Mouse (Mus musculus): ENCODE results near the gene Asf1a. TPM values are rescaled to one million over a fixed set of nuclear protein-coding genes. Genes with fewer than 3 reads are reported as not detected.
"Not testable (repeated sequence)": the region's sequence is repeated elsewhere in the genome, so short reads cannot be mapped to it uniquely, and the experiment has no call there.

The Asf1a gene
- polyA plus RNA-seq, 1 experiment from 2014 or later, result 73.4 TPM

DNA sequence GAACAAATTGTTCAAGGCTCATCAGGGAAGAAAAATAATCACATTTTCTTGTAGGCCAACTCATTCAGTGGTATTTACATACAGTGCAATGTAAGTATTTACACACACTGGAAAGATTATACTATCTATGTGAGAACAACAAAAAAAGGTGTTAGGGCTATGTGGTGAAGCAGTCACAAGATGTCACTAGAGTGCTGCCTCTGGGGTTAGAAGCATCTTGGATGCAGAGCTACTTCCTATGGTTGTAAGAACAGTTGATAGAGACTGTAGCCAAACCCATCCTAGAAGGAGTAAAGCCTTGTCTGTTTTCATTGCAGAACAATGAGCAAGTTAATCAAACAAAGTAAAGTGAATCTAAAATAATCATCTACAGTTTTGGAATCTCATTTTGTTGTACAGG is 45.0 kb downstream of the Asf1a start:
- Histone ChIP-seq H3K27ac (replicated peaks in 1 of 2; ENCODE audit: control insufficient read depth in 1 of 2, insufficient read depth in 1 of 2, low read depth in 2 of 2, low read length in 2 of 2) (no peak overlapping the region), H3K4me2 (ENCODE audit: low read length) (no peak overlapping the region), H3K4me1 (ENCODE audit: control insufficient read depth in 2 of 2, insufficient read depth in 2 of 2, low read length in 2 of 2) (no peaks in the 10 kb centered on the region), H3K36me3 (ENCODE audit: control insufficient read depth, insufficient read depth, low read length) (no peaks in the 10 kb centered on the region), H3K9ac (ENCODE audit: low read length) (no peak overlapping the region), H3K9me3 (ENCODE audit: control insufficient read depth, low read length) (no peaks in the 10 kb centered on the region), H3K4me3 (ENCODE audit: control insufficient read depth in 1 of 2, insufficient read depth in 1 of 2, low read depth in 1 of 2, low read length in 2 of 2) (no peak overlapping the region), H3K27me3 (ENCODE audit: control insufficient read depth, insufficient read depth, low read length) (no peaks in the 10 kb centered on the region)
- no peak for ATAC-seq (ENCODE audit: insufficient number of reproducible peaks, insufficient read depth, low FRiP score, low read depth)

DNA sequence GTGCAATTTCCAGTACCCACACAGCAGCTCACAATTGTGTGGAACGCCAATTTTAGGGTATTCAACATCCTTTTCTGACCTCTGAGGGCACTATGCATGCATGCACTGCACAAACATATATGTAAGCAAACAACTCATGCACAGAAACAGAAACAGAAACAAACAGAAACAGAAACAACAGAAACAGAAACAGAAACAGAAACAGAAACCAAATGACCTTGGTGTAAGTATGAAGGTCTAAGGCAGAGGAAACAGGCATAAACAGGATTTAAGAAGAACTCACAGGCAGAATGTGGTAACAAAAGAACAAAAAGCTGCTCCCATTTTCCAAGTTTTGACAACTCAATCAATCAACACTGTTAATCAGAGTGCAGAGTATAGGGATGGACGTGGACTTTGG is 54.1 kb downstream of the Asf1a start:
- 72% methylated on average over 2 of the region's 2 CpGs for WGBS
- H3K4me1 ChIP-seq (ENCODE audit: control insufficient read depth in 2 of 2, insufficient read depth in 2 of 2, low read length in 2 of 2), result no peaks in the 10 kb centered on the region
- no peaks in the 10 kb centered on the region; the same call in 1 of the 2 replicates for H3K36me3 ChIP-seq (ENCODE audit: control insufficient read depth, insufficient read depth, low read length)
- no peak overlapping the region for H3K27ac ChIP-seq (replicated peaks in 1 of 2; ENCODE audit: control insufficient read depth in 1 of 2, insufficient read depth in 1 of 2, low read depth in 2 of 2, low read length in 2 of 2)
- no peaks in the 10 kb centered on the region for H3K27me3 ChIP-seq (ENCODE audit: control insufficient read depth, insufficient read depth, low read length)
- no peak overlapping the region for H3K4me2 ChIP-seq (ENCODE audit: low read length)
- H3K9ac ChIP-seq (ENCODE audit: low read length), result no peak overlapping the region
- H3K9me3 ChIP-seq (ENCODE audit: control insufficient read depth, low read length), result no peaks in the 10 kb centered on the region
- no peak overlapping the region for H3K4me3 ChIP-seq (ENCODE audit: control insufficient read depth in 1 of 2, insufficient read depth in 1 of 2, low read depth in 1 of 2, low read length in 2 of 2)
- no peak for ATAC-seq (ENCODE audit: insufficient number of reproducible peaks, insufficient read depth, low FRiP score, low read depth)

DNA sequence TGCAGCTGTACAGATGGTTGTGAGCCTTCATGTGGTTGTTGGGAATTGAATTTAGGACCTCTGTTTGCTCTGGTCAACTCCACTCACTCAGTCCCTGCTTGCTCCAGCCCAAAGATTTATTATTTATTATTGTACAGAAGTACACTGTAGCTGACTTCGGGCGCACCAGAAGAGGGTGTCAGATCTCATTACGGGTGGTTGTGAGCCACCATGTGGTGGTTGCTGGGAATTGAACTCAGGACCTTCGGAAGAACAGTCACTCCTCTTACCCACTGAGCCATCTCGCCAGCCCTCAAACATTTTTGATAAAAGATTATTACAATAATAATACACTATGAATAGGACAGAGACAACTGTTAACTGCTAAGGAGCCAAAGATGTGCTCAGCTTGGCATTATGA is 57.7 kb downstream of the Asf1a start:
- H3K36me3 ChIP-seq (ENCODE audit: control insufficient read depth, insufficient read depth, low read length); ATAC-seq (ENCODE audit: insufficient number of reproducible peaks, insufficient read depth, low FRiP score, low read depth); H3K27me3 ChIP-seq (ENCODE audit: control insufficient read depth, insufficient read depth, low read length); H3K4me3 ChIP-seq (ENCODE audit: control insufficient read depth in 1 of 2, insufficient read depth in 1 of 2, low read depth in 1 of 2, low read length in 2 of 2); H3K9me3 ChIP-seq (ENCODE audit: control insufficient read depth, low read length); H3K4me1 ChIP-seq (ENCODE audit: control insufficient read depth in 2 of 2, insufficient read depth in 2 of 2, low read length in 2 of 2); H3K27ac ChIP-seq (replicated peaks in 1 of 2; ENCODE audit: control insufficient read depth in 1 of 2, insufficient read depth in 1 of 2, low read depth in 2 of 2, low read length in 2 of 2); H3K4me2 ChIP-seq (ENCODE audit: low read length); H3K9ac ChIP-seq (ENCODE audit: low read length): not testable (repeated sequence)
- WGBS, result 86% methylated on average over 5 of the region's 5 CpGs

Other genes with a start within 250 kb of the Asf1a start
- gene Cep85l, start 216.8 kb upstream of the Asf1a start, polyA plus RNA-seq (2014; fragmentation: Nextera tagmentation; extraction: Ambion mirVana), result 7.1 and 9.5 TPM in 2 replicates
- 11.1 and 11.8 TPM in 2 replicates for gene Mcm9, start 33.7 kb downstream of the Asf1a start, polyA plus RNA-seq (2014; fragmentation: Nextera tagmentation; extraction: Ambion mirVana)
- 3.6 and 4.4 TPM in 2 replicates for gene Fam184a, start 154.4 kb downstream of the Asf1a start, polyA plus RNA-seq (2014; fragmentation: Nextera tagmentation; extraction: Ambion mirVana)

Data from heart, embryonic 14.5 days (tissue).